Mouse (Mus musculus): ENCODE measurements around the gene Fshr.

Gene Fshr

GRCm38 (mm10) chr17:89034627-89035026, 165.8 kb downstream of the Fshr start:
- no peak for DNase-seq (ENCODE audit: low read depth)

GRCm38 (mm10) chr17:89032981-89033380, 167.5 kb downstream of the Fshr start:
- DNase-seq (ENCODE audit: low read depth), result no peak

- no peak for DNase-seq (ENCODE audit: low read depth)
Measured at GRCm38 (mm10) chr17:89019518-89019917, 181.0 kb downstream of the Fshr start.

GRCm38 (mm10) chr17:89017002-89017401, 183.5 kb downstream of the Fshr start:
- DNase-seq (ENCODE audit: low read depth), result no peak

GRCm38 (mm10) chr17:89013691-89014090, 186.8 kb downstream of the Fshr start:
- no peak for DNase-seq (ENCODE audit: low read depth)

- no peak for DNase-seq (ENCODE audit: low read depth)
Measured at GRCm38 (mm10) chr17:89009117-89009516, 191.4 kb downstream of the Fshr start.

- DNase-seq (ENCODE audit: low read depth), result no peak
Measured at GRCm38 (mm10) chr17:89008680-89009079, 191.8 kb downstream of the Fshr start.

- no peak for DNase-seq (ENCODE audit: low read depth)
Measured at GRCm38 (mm10) chr17:89005959-89006358, 194.5 kb downstream of the Fshr start.

- no peak for DNase-seq (ENCODE audit: low read depth)
Measured at GRCm38 (mm10) chr17:88999907-89000306, 200.6 kb downstream of the Fshr start.

- DNase-seq (ENCODE audit: low read depth), result no peak
Measured at GRCm38 (mm10) chr17:88998243-88998642, 202.2 kb downstream of the Fshr start.

GRCm38 (mm10) chr17:88991238-88991637, 209.2 kb downstream of the Fshr start:
- DNase-seq (ENCODE audit: low read depth), result no peak

- no peak for DNase-seq (ENCODE audit: low read depth)
Measured at GRCm38 (mm10) chr17:88980708-88981355, 219.6 kb downstream of the Fshr start.

- DNase-seq (ENCODE audit: low read depth), result no peak
Measured at GRCm38 (mm10) chr17:88974538-88974937, 225.9 kb downstream of the Fshr start.

- DNase-seq (ENCODE audit: low read depth), result no peak
Measured at GRCm38 (mm10) chr17:88966028-88966427, 234.4 kb downstream of the Fshr start.

- DNase-seq (ENCODE audit: low read depth), result peak; percentile 0
Measured at GRCm38 (mm10) chr17:88954011-88954410, 246.5 kb downstream of the Fshr start.

- no peak for DNase-seq (ENCODE audit: low read depth)
Measured at GRCm38 (mm10) chr17:88938153-88938681, 262.3 kb downstream of the Fshr start.

- no peak for DNase-seq (ENCODE audit: low read depth)
Measured at GRCm38 (mm10) chr17:88937341-88938152, 262.9 kb downstream of the Fshr start.

- DNase-seq (ENCODE audit: low read depth), result no peak
Measured at GRCm38 (mm10) chr17:88936941-88937340, 263.5 kb downstream of the Fshr start.
